Mouse (Mus musculus) R1 (cell line): Measurements from ENCODE around the gene Nup62.

ENCODE experiments used
- DNase-seq: peaks from one replicate; pipeline ENCODE4 v3.0.0-alpha.2; 2018; ENCODE audit warnings: low read depth, low spot score

The Nup62 gene

DNA sequence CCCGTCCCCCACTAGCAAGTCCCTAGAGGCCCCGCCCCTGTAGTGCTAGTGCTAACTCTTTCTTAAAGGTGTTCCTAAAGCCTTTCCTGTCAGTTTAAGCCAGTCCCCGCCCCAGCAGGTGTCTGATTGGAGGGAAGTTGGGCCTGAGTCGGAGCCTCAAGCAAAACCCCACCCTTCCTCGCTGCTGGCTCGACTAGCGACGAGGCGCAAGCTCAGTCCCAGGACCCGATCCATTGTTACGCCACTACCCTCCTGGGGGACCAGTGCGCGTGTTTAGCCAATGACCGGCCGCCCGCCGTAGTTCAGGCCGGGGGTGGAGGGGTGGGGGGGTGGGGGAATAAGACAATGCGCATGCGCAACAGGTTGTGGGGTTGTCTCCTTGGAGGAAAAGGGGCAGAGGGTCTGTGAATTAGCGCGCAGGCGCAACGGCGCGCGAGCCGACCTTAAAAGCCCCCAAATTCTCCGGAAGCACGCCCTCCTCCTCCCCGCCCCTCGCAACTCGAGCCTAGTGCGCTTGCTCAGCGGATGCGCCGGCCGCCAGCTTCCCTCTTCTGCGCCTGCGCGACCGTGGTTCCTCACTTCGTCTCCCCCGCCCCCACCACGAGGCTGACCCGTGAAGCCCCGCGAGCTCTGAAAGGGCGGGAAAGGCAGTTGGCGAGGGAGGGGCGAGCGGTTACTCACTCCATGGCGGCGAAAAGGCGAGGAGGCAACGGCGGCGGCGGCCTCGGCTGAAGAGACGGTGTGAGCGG lies at the start of gene Nup62, which contains the start of gene Il4i1:
Gene Nup62, plus strand, starts transcription at position 368 of the 749 bp plus-strand sequence.
Gene Il4i1, plus strand, starts transcription at position 667 of the 749 bp plus-strand sequence.
- DNase-seq: peak; percentile 100

- peak; percentile 10 for DNase-seq
These were observed 47.8 kb upstream of the Nup62 start for GRCm38 (mm10) chr7:44768129-44768528.

GRCm38 (mm10) chr7:44770046-44770578 lies 45.8 kb upstream of the Nup62 start:
- DNase-seq: peak; percentile 89

- DNase-seq: no peak
These were observed 43.2 kb upstream of the Nup62 start for GRCm38 (mm10) chr7:44772591-44773204.

DNA sequence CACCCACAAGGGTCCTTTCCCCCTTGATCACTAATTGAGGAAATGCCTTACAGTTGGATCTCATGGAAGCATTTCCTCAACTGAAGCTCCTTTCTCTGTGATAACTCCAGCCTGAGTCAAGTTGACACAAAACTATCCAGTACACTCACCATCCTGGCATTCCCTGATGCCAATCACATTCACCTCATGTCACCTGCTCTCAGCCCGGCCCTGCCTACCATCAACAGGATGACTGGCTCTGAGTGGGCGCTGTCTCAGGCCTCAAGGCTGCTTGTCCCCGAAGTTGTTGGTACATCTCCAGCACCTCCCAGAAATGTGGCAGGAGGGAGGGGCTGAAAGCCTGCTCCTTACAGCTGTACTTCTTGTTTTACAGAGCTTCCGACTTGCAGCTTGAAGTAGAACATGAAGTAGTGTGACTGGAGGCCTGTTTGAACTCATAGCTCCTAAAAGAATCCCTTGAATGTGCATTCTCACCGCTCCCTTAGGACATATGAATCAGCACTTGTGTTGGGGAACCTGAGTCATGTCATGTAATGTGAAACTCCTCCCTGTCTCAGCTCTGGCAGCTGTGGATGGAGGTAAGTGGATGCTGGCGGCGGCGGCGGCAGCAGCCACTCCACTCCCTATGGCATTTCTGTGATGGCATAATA lies 38.9 kb upstream of the Nup62 start:
- no peak for DNase-seq

DNA sequence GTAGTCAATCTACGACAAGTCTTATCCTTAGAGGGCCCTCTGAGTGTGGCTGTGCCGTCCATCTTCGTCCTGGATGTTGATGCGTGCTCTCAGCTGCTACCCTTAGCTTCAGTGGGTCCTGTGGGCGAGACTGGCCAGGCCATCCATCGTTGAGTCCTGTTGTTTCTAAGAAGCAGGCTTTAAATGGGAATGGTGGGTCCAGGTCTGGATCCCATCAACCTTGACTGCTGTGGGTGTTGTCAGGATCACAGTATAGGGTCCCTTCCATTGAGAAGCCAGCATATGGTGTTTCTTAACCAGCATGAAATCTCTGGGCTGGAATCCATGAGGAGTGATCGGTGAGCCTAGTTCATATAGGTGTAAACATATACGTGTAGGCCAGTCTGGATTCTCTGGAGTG lies 35.8 kb upstream of the Nup62 start:
- DNase-seq: no peak

GRCm38 (mm10) chr7:44789531-44789930 lies 26.4 kb upstream of the Nup62 start:
- DNase-seq: no peak

DNA sequence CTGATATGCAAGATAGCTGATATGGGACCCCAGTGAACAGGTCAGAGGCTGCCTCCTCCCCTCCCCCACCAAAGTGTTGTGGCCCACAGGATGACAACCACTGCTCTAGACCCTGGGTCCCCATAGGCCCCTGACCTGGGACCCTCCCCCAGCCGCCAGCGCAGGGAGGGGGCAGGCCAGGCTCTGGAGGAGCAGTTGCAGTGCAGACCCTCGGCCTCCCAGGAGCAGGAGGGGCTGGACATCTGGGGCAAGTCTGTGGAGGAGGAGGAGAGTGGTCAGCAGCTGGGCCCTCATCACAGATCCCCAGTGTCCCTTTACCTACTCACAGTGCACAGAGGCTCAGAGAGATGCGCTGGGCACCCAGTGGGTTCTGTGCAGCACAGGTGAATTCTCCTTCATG lies 25.8 kb upstream of the Nup62 start:
- no peak for DNase-seq

DNA sequence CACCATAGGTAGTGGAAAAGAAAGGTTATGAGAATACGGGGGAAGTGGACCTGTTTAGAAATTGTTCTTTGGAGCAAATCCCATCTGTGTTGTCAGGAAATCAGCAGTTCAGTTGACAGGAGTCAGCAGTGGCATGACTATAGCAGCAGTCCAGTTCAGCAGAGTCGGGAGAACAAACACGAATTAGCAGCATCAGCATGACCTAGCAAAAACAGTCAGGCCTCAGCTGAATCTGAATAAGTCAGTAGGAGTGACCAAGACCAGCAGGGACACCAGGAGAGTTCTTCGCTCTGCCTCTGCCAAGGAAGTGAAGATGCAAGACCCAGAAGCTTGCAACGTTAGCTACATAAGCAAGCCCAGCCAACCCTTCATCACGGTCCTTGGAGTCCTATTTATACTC lies 23.1 kb upstream of the Nup62 start:
- DNase-seq: no peak

DNA sequence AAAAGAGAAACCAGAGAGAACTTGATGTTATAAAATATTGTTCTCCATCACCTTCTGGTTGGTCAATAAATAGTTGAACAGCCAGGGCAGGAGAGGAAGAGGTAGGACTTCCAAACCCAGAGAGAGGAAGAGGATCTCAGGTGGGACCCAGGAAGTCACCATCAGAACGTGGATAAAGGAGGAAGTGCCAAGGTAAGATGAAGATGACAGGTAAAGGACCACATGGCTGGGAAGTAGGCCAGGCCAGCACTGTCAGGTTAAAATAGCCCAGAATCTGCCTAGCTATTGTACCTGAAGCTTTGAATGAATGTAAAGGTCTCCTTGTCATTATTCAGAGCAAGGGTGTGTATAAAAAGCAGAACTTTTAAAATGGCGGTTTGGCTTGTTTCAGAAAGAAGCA lies 7.0 kb upstream of the Nup62 start:
- DNase-seq: no peak

GRCm38 (mm10) chr7:44809466-44809865 lies 6.4 kb upstream of the Nup62 start:
- no peak for DNase-seq

DNA sequence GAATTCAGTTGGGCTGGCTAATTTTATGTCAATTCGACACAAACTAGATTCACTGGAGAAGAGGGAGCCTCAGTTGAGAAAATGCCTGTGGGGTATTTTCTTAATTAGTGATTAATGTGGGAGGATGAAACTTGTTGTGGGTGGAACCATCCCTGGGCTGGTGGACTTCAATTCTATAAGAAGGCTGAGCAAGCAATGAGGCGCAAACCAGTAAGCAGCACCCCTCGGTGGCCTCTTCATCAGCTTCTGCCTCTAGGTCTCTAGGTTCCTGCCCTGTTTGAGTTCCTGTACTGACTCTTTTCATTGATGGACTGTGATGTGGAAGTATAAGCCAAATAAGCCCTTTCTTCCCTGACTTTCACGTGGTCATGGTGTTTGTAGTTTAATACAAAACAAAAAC lies 5.5 kb upstream of the Nup62 start:
- DNase-seq: no peak

DNA sequence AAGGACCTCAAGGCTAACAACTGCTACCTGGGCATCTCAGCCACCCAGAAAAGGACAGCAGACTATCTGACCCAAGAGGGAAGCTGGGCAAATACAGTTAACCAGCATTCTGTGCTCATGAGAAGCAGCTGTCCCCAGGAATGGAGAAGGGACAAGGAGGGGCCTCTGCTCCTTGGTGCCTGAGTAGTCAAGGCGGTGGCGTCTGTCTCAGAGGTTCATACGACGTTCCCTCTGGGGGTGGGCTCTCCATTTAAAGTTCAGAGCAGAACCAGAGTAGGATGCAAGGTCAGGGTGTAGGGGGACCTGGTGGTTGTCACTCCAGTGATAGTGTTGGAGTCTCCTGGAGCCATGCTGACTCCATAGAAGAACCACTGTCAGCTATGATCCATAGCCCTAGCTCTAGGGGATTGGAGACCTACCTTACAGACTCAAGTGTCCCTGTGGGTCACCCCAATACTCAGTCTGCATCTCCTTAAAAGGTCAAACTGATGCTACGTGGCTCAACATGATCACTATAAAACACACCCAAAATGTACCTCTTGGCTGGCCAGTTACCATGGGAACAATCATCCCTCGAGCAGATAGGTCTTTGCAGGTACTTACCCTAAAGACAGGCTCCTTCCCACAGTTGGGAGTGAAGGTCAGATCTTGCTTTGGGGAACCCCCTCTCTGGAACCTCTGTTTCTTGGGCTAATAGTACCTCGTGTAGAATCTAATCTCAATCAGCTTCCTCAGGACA lies 4.9 kb upstream of the Nup62 start:
- no peak for DNase-seq

DNA sequence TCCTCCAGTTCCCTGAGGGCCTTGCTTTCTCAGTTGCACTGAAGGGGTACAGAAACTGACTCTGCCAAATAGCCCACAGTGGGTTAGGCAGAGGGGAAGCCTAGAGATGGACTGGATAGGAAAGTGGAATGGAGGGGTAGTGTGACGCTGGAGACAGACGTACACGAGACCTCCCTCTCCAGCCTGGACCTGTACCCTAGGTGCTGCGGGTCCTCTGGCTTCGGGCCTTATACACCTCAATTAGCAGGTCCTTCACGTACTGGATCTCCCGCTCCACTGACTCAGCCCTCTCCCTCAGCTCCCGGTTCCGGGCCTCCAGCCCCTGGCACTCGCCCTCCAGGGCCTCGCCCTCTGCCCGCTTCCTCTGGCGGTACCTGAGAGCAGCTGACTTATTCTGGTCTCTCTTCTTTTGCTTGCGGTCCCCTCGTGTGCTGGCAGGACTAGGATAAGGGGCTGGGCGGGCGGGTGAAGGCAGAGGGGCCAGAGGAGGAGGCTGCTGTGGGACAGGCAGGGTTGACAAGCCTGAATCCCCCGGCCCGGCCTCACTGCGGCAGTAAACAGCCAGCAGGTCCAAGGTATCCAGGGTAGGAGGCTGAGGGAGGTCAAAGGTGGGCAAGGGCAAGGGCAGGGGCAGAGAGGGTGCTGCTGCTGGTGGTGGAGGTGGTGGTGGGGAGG lies 3.1 kb upstream of the Nup62 start:
- DNase-seq: no peak

DNA sequence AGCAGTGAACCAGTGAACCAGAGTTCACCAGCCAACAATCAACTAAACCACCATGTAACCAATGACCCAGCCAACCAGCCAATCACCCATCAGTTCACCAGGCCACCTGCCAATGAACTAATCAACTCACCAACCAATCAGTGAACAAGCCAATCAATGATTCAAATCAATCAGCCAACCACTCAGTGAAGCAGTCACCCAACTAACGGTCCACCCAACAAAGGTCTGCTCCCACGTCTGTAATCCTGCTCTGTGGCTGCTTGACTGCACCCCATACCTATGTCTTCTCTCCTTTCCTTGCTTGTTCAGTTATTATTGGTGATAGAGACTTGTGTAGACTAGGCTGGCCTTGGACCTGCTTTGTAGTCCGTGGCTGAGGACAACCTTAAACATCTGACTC lies 1.9 kb upstream of the Nup62 start:
- DNase-seq: no peak

- no peak for DNase-seq
These were observed 1.5 kb upstream of the Nup62 start for GRCm38 (mm10) chr7:44814423-44814822.

GRCm38 (mm10) chr7:44814952-44815553 lies 835 bp upstream of the Nup62 start:
- DNase-seq: no peak

- peak; percentile 57 for DNase-seq
These were observed 658 bp downstream of the Nup62 start, which contains the start of gene Atf5 for GRCm38 (mm10) chr7:44816470-44817021. TSS of gene Atf5 (minus strand) at chr7:44816658.

DNA sequence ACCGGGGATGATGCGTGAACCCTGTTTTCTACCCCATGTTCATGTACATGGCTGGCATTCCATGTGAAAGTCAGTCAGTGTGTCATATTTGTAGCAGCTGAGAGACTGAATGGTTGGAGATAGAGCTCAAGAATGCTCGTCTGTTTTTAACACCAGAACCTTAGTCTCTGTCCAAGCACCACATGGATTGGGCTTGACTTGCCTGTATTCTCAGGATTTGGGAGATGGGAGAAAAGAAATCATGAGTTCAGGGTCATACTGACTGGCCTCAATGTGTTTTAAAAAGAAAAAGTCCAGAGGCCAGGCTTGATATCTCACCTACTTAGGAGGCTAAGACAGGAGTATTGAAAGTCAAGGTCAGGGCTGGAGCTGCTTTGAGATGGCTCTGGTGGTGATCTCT lies 1.6 kb downstream of the Nup62 start:
- no peak for DNase-seq

- DNase-seq: no peak
These were observed 2.3 kb downstream of the Nup62 start for GRCm38 (mm10) chr7:44818164-44818563.
